Mouse (Mus musculus): ENCODE measurements around the gene Irgc1.
A peak's percentile ranks its signal among the peaks of the same experiment; 100 is the strongest.

- TF ChIP-seq NANOG (IDR thresholded peaks at IDR 0.05; ENCODE audit: borderline replicate concordance, low read length) (no peak), CTCF (conservative IDR thresholded peaks at IDR 0.05; ENCODE audit: low read length) (peak; percentile 91)
These were observed 45.4 kb downstream of the Irgc1 start for GRCm38 (mm10) chr7:24406528-24407344.

Data from E14TG2a.4 (cell line).